Mouse (Mus musculus): ENCODE data around the gene Tcte2.

DNA sequence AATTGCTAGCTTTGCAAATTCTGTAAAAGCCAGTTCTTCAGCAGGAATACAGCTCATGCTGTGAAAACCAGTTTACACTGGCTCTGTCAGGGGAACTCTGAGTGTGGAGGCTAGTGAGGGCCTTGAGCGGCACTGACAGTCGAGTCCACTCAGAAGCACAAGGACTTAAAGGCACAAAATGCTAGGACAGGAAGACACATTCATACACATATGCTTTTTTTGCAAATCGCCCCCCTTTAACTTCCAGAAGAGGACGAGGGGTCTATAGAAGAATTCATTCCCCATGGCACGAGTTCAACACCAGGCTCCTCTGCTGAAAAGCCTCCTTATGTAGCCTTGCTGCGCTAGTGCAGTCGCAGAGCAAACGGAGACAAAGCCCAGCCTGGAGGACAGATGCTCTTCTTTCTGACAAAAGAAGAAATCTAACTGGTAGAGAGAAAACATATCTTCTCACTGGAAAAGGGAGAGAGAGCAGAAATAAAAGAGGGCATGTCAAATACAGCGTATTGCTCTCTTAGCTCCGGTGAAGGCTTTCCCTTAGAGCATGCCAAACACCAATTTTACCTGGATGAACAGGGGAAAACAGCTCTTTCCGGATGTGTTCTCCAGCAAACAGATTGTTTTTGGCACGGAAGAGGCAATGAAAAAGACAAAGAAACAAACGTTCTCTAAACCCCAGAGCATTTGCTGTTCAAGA lies 2.3 kb downstream of the Tcte2 start:
- no peak for TF ChIP-seq POLR2A (IDR thresholded peaks at IDR 0.05; ENCODE audit: borderline replicate concordance, extremely low read depth, low read depth, low read length)
- TF ChIP-seq CTCF (IDR thresholded peaks at IDR 0.05; ENCODE audit: insufficient read depth, low read length) = no peak

Data from lung, adult 2 months (tissue).